Mouse (Mus musculus) CH12.LX (cell line): ENCODE measurements around the gene Zxdc.

Experiments
- BHLHE40 ChIP-seq: IDR thresholded peaks from 2 replicates; pipeline ENCODE4 v1.6.1; 2011; ENCODE audit warnings: mild to moderate bottlenecking, low read depth, low read length, improper control_type of control experiment
- CTCF ChIP-seq, 2 experiments: IDR thresholded peaks in 1 of 2; conservative IDR thresholded peaks in 1 of 2; 2 replicates each; pipeline ENCODE4 v1.5.1; 2011 to 2012; ENCODE audit warnings: low read depth in 2 of 2, low read length in 2 of 2, improper control_type of control experiment in 1 of 2, inconsistent platforms in 1 of 2, mild to moderate bottlenecking in 1 of 2, moderate library complexity in 1 of 2
- HCFC1 ChIP-seq: IDR thresholded peaks from 2 replicates; pipeline ENCODE4 v1.6.1; 2012; ENCODE audit warnings: low read depth, mild to moderate bottlenecking, inconsistent platforms, low read length, improper control_type of control experiment
- MXI1 ChIP-seq: IDR thresholded peaks from 2 replicates; pipeline ENCODE4 v1.6.1; 2011; ENCODE audit warnings: mild to moderate bottlenecking, low read depth, low read length, improper control_type of control experiment
- POLR2A ChIP-seq: IDR thresholded peaks from 2 replicates; pipeline ENCODE4 v1.6.1; 2011; ENCODE audit warnings: low read depth, mild to moderate bottlenecking, improper control_type of control experiment, low read length
- ZNF384 ChIP-seq: IDR thresholded peaks from 2 replicates; pipeline ENCODE4 v1.6.1; 2012; ENCODE audit warnings: low read depth, low read length, improper control_type of control experiment, inconsistent platforms

DNA sequence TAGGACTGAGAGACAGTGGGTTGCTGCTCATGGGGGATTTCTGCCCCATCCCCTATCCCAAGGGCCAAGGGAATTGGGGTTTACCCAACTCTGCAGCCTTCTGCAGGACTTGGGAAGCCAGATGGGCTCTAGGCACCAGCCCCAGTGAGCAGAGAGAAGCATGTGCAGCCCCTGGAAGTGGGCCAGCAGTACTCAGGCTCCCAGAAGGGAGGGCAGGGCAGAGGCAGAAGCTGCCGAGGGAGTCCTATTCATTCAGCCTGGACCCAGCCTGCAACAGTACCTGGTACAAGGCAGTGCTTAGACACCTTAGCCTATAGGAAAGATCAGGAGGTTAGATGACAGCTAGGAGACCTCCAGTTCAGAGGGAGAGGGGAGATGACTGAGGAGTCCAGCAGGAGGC is 39.3 kb upstream of the Zxdc start:
- TF ChIP-seq BHLHE40 (no peak), HCFC1 (no peak), POLR2A (no peak), ZNF384 (no peak), CTCF (conservative IDR thresholded peaks at IDR 0.05 in 1 of 2, IDR thresholded peaks at IDR 0.05 in 1 of 2; ENCODE audit: low read depth in 2 of 2, low read length in 2 of 2) (peak in 1 of 2 experiments; percentile 20; a peak in 2 of 4 replicates), MXI1 (no peak)
